Mouse (Mus musculus) embryo, embryonic 11 days (tissue): ENCODE results near the gene Ghrh.

Experiments
- DNase-seq: peaks from one replicate; pipeline ENCODE4 v3.0.0-alpha.2; 2015

Ghrh gene

DNA sequence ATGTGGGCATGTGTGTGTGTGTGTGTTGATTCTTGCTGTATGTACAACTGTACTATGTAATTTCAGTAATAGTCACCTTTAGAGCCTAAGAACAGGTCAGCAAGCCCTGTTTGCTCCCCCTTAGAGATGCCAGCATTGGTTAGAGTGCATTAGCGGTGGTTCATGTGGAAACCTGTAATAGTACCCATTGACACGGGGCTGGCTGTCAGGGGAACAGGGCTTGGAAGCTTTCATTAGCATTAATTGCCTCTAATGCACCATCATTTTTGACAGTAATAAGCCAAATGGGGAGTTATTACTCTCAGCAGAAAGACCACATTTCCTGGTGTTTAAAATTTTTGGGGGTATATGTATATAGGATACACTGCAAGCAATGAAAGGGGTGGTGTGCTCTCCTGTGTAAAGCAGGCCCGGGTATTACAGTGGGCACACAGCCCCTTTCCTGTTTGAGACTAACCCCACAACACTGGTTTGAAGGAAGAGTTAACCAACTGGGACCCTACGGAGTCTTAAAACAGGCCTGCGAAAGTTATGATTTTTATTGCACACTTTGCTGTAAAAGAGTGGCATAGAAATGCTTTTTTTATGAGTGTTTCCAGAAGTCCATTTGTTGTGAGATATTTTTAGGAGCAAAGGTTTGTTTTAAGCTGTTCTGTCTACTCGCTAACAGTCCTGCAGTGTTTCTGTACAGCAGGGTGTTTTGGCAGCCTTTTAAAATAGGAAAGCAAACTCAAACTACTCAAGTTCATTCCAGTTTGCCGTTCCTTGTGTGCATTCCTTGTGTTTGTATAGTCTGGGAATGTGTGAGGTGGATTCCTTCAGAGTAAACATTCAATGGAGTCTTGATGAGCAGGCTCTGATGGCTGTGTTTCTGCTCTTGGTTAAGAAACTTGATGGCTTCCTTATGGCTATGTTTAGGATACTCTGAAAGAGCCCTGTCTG lies 40.9 kb downstream of the Ghrh start:
- no peak for DNase-seq

DNA sequence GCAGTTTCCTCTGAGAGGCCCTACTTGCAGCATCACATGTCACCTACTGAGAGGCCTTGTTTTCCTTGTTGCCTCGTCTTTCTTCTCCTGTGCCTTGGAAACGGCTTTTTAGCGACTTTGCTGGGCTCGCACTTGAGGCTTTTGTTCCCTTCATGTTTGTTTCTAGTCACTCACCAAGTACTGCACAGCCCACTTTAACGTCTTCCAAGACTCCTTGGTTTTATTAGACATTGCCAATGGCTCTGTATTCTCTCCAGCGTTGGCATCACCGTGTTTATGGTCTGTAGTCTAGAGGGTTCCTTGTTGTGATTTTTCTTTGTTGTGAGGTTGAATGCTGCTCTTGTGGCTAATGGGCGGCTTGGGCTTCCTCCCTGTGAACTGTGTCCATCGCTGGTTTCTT lies 44.2 kb downstream of the Ghrh start:
- DNase-seq, result no peak

DNA sequence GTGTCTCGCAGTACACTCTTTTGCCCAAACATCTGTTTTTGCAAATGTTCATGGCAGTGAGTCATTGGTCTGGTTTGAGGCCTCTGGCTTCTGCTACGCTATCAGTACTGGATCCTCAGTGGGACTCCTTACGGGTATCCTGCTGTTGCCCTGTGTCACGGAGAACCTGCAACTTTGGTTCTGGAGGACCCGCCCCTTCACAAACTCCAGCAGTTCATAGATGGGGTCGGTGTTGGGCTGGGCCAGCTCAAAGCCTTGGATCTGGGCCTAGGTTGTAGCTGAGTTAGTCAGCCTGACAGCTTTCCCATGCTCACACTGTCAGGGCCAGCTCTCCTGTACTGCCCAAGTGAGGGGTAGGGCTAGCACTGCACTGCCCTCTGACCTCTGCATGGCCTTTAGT lies 47.3 kb downstream of the Ghrh start:
- DNase-seq, result no peak

DNA sequence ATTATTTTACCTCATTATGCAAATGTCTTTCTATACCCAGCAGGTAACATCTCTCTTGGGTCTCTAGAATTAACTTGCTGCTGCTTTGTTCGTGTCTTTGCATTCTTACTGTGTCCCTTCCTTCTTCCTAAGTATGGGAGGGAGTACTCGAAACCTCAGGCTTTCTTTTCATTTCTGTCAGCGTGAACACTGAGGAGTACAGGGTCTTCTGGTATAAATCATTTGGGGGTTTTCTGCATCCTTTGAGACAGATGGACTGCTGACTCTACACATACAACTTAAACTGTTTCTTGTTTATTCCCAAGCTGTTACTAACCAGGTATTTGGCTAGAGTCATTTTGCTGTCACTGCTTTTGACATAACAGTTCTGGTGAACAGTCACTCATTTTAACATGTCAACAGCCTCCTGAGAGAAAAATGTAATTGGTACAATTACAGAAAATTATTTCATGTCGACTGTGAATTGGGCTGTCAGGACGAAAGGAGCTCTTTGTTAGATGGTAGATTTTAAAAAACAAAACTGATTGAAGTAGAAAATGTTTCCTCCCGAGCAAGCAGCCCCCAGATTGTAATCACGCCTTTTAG lies 51.1 kb downstream of the Ghrh start:
- DNase-seq, result no peak

DNA sequence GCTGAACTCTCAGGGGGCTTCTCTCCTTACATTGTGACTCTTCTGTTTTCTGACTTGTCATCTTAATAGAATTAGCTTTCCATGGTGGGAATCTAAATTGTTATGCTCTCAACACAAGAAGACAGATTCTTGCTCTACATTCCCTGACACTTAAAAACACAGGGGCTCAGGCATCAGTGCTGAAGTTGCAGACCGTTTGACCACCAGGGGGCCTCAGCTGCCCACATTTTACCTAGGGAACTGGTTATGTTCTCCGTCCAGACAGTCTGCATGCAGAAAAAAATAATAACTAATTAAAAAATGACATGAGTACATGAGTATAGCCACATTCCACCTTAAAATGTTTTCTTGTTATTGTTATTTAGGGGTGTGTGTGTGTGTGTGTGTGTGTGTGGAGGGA lies 55.2 kb downstream of the Ghrh start:
- peak; percentile 75 for DNase-seq

DNA sequence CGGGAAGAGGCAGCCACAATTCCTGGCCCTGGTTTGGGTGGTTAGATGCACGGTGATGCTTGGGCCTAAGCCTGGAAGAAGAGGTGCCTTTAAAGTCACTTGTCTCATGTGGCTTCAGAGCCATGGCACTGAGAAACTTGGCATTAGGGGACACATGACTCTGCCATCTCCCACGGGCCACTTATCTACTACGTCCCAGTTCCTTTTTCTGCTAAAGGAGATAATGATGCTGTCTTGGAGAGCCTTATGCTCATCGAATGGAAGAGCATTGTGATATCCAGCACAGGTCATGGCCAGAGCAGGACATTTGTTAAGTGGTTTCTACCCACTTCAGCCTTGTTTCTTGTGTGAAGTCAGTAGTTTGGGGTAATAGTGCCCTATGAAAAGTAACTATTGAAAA lies 58.3 kb downstream of the Ghrh start:
- no peak for DNase-seq

DNA sequence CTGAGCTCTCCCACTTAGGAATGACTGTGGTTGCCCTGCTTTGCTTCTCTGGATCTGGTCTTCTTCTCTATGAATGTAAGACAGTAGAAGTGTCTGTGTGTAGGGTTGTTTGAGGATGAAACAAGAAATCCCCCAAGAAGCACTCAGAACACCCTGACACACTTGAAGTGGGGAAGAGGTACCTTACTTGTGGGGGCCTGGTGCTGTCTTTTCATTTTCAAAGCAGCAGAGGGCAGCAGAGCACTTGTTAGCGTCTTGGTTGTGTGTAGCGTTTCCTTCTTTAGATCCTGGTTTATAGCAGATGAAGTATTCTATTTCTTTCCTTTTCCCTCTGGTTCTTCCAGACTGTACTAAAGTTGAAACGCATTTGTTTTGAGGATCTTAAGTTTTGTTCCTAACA lies 59.8 kb downstream of the Ghrh start:
- DNase-seq, result peak; percentile 63

DNA sequence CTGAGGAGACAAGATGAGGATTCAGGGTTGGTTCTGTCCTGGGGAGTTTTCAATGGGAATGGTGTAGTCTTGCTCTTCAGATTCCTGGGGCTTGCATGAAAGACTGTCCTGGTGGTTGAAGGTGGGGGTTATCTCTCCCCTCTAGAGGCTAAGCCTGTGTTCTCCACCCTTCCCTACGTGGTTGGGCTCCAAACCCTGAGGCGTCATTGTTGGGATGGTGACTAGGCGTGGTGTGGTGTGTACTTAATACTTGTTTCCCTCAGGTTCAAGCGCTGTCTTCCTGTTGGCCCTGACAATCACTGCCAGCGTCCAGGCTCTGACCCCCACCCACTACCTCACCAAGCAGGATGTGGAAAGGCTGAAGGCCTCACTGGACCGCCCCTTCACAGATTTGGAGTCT lies 64.0 kb downstream of the Ghrh start:
- DNase-seq, result no peak
